Mouse (Mus musculus): ENCODE measurements around the gene Rbm48. TPM values are rescaled to one million over a fixed set of nuclear protein-coding genes. Genes with fewer than 3 reads are reported as not detected.

The Rbm48 gene
- polyA plus RNA-seq, 1 experiment from 2014 or later = 15.4 TPM

- WGBS = under 1% methylated on average over 50 of the region's 50 CpGs
- Histone ChIP-seq H3K4me3 (ENCODE audit: low read depth, low read length) (peak within 1 kb of the TSS; percentile 83), H3K27me3 (ENCODE audit: control insufficient read depth, insufficient read depth, low read length) (no peaks in the 10 kb centered on the region), H3K4me2 (ENCODE audit: low read depth, severe bottlenecking) (peak within 1 kb of the TSS; percentile 67), H3K36me3 (ENCODE audit: control insufficient read depth, insufficient read depth, low read length) (no peaks in the 10 kb centered on the region; the same call in 1 of the 2 replicates), H3K9me3 (ENCODE audit: control insufficient read depth, low read length) (no peaks in the 10 kb centered on the region; the same call in 1 of the 2 replicates), H3K4me1 (ENCODE audit: control insufficient read depth, insufficient read depth, low read length) (peaks cover 9% of the 10 kb centered on the region), H3K27ac (replicated peaks; ENCODE audit: low read depth, low read length) (no peak within 1 kb of the TSS), H3K9ac (ENCODE audit: low read length) (peak within 1 kb of the TSS; percentile 69)
- ATAC-seq (ENCODE audit: insufficient number of reproducible peaks, low FRiP score, low TSS enrichment, low read depth) = peak; percentile 99
- peak; percentile 95 for DNase-seq (ENCODE audit: low spot score)
Observed at GRCm38 (mm10) chr5:3595693-3596398, 539 bp downstream of the Rbm48 start, which contains the start of gene Pex1. Gene Pex1, plus strand, starts transcription at chr5:3596066.

GRCm38 (mm10) chr5:3579066-3579465 lies 17.3 kb downstream of the Rbm48 start:
- H3K9me3 ChIP-seq (ENCODE audit: control insufficient read depth, low read length) = peaks cover 4% of the 10 kb centered on the region; the same call in 1 of the 2 replicates
- H3K4me1 ChIP-seq (ENCODE audit: control insufficient read depth, insufficient read depth, low read length) = no peaks in the 10 kb centered on the region
- H3K9ac ChIP-seq (ENCODE audit: low read length) = no peak overlapping the region
- no peaks in the 10 kb centered on the region for H3K27me3 ChIP-seq (ENCODE audit: control insufficient read depth, insufficient read depth, low read length)
- H3K4me3 ChIP-seq (ENCODE audit: low read depth, low read length) = no peak overlapping the region
- WGBS = 91% methylated on average over 7 of the region's 7 CpGs
- no peak overlapping the region for H3K27ac ChIP-seq (replicated peaks; ENCODE audit: low read depth, low read length)
- DNase-seq (ENCODE audit: low spot score) = no peak
- no peak for ATAC-seq (ENCODE audit: insufficient number of reproducible peaks, low FRiP score, low TSS enrichment, low read depth)
- peaks cover 44% of the 10 kb centered on the region for H3K36me3 ChIP-seq (ENCODE audit: control insufficient read depth, insufficient read depth, low read length)
- no peak overlapping the region for H3K4me2 ChIP-seq (ENCODE audit: low read depth, severe bottlenecking)

- H3K36me3 ChIP-seq (ENCODE audit: control insufficient read depth, insufficient read depth, low read length) = peaks cover 48% of the 10 kb centered on the region
- no peak overlapping the region for H3K4me2 ChIP-seq (ENCODE audit: low read depth, severe bottlenecking)
- no peaks in the 10 kb centered on the region for H3K4me1 ChIP-seq (ENCODE audit: control insufficient read depth, insufficient read depth, low read length)
- H3K27me3 ChIP-seq (ENCODE audit: control insufficient read depth, insufficient read depth, low read length) = no peaks in the 10 kb centered on the region
- WGBS = 92% methylated on average over 2 of the region's 2 CpGs
- DNase-seq (ENCODE audit: low spot score) (no peak), ATAC-seq (ENCODE audit: insufficient number of reproducible peaks, low FRiP score, low TSS enrichment, low read depth) (no peak)
- H3K9ac ChIP-seq (ENCODE audit: low read length) = no peak overlapping the region
- no peak overlapping the region for H3K27ac ChIP-seq (replicated peaks; ENCODE audit: low read depth, low read length)
- peaks cover 4% of the 10 kb centered on the region; the same call in 1 of the 2 replicates for H3K9me3 ChIP-seq (ENCODE audit: control insufficient read depth, low read length)
- no peak overlapping the region for H3K4me3 ChIP-seq (ENCODE audit: low read depth, low read length)
Observed at GRCm38 (mm10) chr5:3577939-3578338, 18.4 kb downstream of the Rbm48 start.

GRCm38 (mm10) chr5:3574825-3575224 lies 21.6 kb downstream of the Rbm48 start:
- no peaks in the 10 kb centered on the region for H3K4me1 ChIP-seq (ENCODE audit: control insufficient read depth, insufficient read depth, low read length)
- H3K36me3 ChIP-seq (ENCODE audit: control insufficient read depth, insufficient read depth, low read length) = peaks cover 59% of the 10 kb centered on the region
- no peak overlapping the region for H3K4me3 ChIP-seq (ENCODE audit: low read depth, low read length)
- no peak overlapping the region for H3K9ac ChIP-seq (ENCODE audit: low read length)
- H3K27ac ChIP-seq (replicated peaks; ENCODE audit: low read depth, low read length) = no peak overlapping the region
- DNase-seq (ENCODE audit: low spot score) = no peak
- H3K27me3 ChIP-seq (ENCODE audit: control insufficient read depth, insufficient read depth, low read length) = no peaks in the 10 kb centered on the region
- H3K9me3 ChIP-seq (ENCODE audit: control insufficient read depth, low read length) = peaks cover 4% of the 10 kb centered on the region; the same call in 1 of the 2 replicates
- no peak overlapping the region for H3K4me2 ChIP-seq (ENCODE audit: low read depth, severe bottlenecking)
- ATAC-seq (ENCODE audit: insufficient number of reproducible peaks, low FRiP score, low TSS enrichment, low read depth) = no peak
- 94% methylated on average over 2 of the region's 2 CpGs for WGBS

- ATAC-seq (ENCODE audit: insufficient number of reproducible peaks, low FRiP score, low TSS enrichment, low read depth) (no peak), DNase-seq (ENCODE audit: low spot score) (no peak)
- WGBS = 96% methylated on average over 4 of the region's 4 CpGs
- H3K27ac ChIP-seq (replicated peaks; ENCODE audit: low read depth, low read length) = no peak within 1 kb of the TSS
- H3K4me1 ChIP-seq (ENCODE audit: control insufficient read depth, insufficient read depth, low read length) = no peaks in the 10 kb centered on the region
- H3K4me2 ChIP-seq (ENCODE audit: low read depth, severe bottlenecking) = no peak within 1 kb of the TSS
- H3K9ac ChIP-seq (ENCODE audit: low read length) = no peak within 1 kb of the TSS
- no peaks in the 10 kb centered on the region for H3K27me3 ChIP-seq (ENCODE audit: control insufficient read depth, insufficient read depth, low read length)
- peaks cover 4% of the 10 kb centered on the region; the same call in 1 of the 2 replicates for H3K9me3 ChIP-seq (ENCODE audit: control insufficient read depth, low read length)
- H3K4me3 ChIP-seq (ENCODE audit: low read depth, low read length) = no peak within 1 kb of the TSS
- H3K36me3 ChIP-seq (ENCODE audit: control insufficient read depth, insufficient read depth, low read length) = peaks cover 56% of the 10 kb centered on the region
Observed at GRCm38 (mm10) chr5:3571266-3571665, 25.1 kb downstream of the Rbm48 start, which contains the start of gene 1700109H08Rik. Gene 1700109H08Rik, plus strand, starts transcription at chr5:3571566.

- Histone ChIP-seq H3K4me1 (ENCODE audit: control insufficient read depth, insufficient read depth, low read length) (no peaks in the 10 kb centered on the region), H3K9ac (ENCODE audit: low read length) (no peak overlapping the region), H3K27ac (replicated peaks; ENCODE audit: low read depth, low read length) (no peak overlapping the region), H3K27me3 (ENCODE audit: control insufficient read depth, insufficient read depth, low read length) (no peaks in the 10 kb centered on the region), H3K4me3 (ENCODE audit: low read depth, low read length) (no peak overlapping the region), H3K9me3 (ENCODE audit: control insufficient read depth, low read length) (no peaks in the 10 kb centered on the region), H3K4me2 (ENCODE audit: low read depth, severe bottlenecking) (no peak overlapping the region), H3K36me3 (ENCODE audit: control insufficient read depth, insufficient read depth, low read length) (peaks cover 2% of the 10 kb centered on the region; the same call in 1 of the 2 replicates)
- 92% methylated on average over 2 of the region's 2 CpGs for WGBS
- DNase-seq (ENCODE audit: low spot score) (no peak), ATAC-seq (ENCODE audit: insufficient number of reproducible peaks, low FRiP score, low TSS enrichment, low read depth) (no peak)
Observed at GRCm38 (mm10) chr5:3554198-3554597, 42.2 kb downstream of the Rbm48 start.

GRCm38 (mm10) chr5:3551481-3551880 lies 44.9 kb downstream of the Rbm48 start:
- ATAC-seq (ENCODE audit: insufficient number of reproducible peaks, low FRiP score, low TSS enrichment, low read depth) (no peak), DNase-seq (ENCODE audit: low spot score) (no peak)
- Histone ChIP-seq H3K4me2 (ENCODE audit: low read depth, severe bottlenecking) (no peak overlapping the region), H3K36me3 (ENCODE audit: control insufficient read depth, insufficient read depth, low read length) (peaks cover 2% of the 10 kb centered on the region; the same call in 1 of the 2 replicates), H3K4me3 (ENCODE audit: low read depth, low read length) (no peak overlapping the region), H3K27me3 (ENCODE audit: control insufficient read depth, insufficient read depth, low read length) (no peaks in the 10 kb centered on the region), H3K9ac (ENCODE audit: low read length) (no peak overlapping the region), H3K9me3 (ENCODE audit: control insufficient read depth, low read length) (no peaks in the 10 kb centered on the region), H3K4me1 (ENCODE audit: control insufficient read depth, insufficient read depth, low read length) (no peaks in the 10 kb centered on the region), H3K27ac (replicated peaks; ENCODE audit: low read depth, low read length) (no peak overlapping the region)
- WGBS = 100% methylated on average over 1 of the region's 1 CpGs

GRCm38 (mm10) chr5:3546226-3546625 lies 50.2 kb downstream of the Rbm48 start:
- 90% methylated on average over 1 of the region's 1 CpGs for WGBS
- H3K9ac ChIP-seq (ENCODE audit: low read length) = no peak overlapping the region
- peaks cover 5% of the 10 kb centered on the region for H3K4me1 ChIP-seq (ENCODE audit: control insufficient read depth, insufficient read depth, low read length)
- ATAC-seq (ENCODE audit: insufficient number of reproducible peaks, low FRiP score, low TSS enrichment, low read depth) (no peak), DNase-seq (ENCODE audit: low spot score) (no peak)
- H3K4me3 ChIP-seq (ENCODE audit: low read depth, low read length) = no peak overlapping the region
- no peak overlapping the region for H3K4me2 ChIP-seq (ENCODE audit: low read depth, severe bottlenecking)
- H3K27ac ChIP-seq (replicated peaks; ENCODE audit: low read depth, low read length) = no peak overlapping the region
- no peaks in the 10 kb centered on the region for H3K27me3 ChIP-seq (ENCODE audit: control insufficient read depth, insufficient read depth, low read length)
- no peaks in the 10 kb centered on the region for H3K9me3 ChIP-seq (ENCODE audit: control insufficient read depth, low read length)
- H3K36me3 ChIP-seq (ENCODE audit: control insufficient read depth, insufficient read depth, low read length) = 0 out of 2 replicates have a peak, but pooled peaks cover 2% of the 10 kb centered on the region
